Mouse (Mus musculus): ENCODE results near the gene Arl15.

Arl15 gene

GRCm38 (mm10) chr13:114074471-114074870, 280.2 kb downstream of the Arl15 start:
- DNase-seq = no peak

- DNase-seq = peak; percentile 29
These were observed 281.5 kb downstream of the Arl15 start for GRCm38 (mm10) chr13:114075724-114076384.

- DNase-seq = no peak
These were observed 282.9 kb downstream of the Arl15 start for GRCm38 (mm10) chr13:114077181-114077580.

GRCm38 (mm10) chr13:114077584-114078270, 283.4 kb downstream of the Arl15 start:
- DNase-seq = no peak

GRCm38 (mm10) chr13:114078851-114079250, 284.5 kb downstream of the Arl15 start:
- no peak for DNase-seq

- DNase-seq = no peak
These were observed 285.4 kb downstream of the Arl15 start for GRCm38 (mm10) chr13:114079751-114080150.

- DNase-seq = no peak
These were observed 286.2 kb downstream of the Arl15 start for GRCm38 (mm10) chr13:114080491-114080890.

- DNase-seq = no peak
These were observed 289.3 kb downstream of the Arl15 start for GRCm38 (mm10) chr13:114083570-114084138.

- no peak for DNase-seq
These were observed 291.1 kb downstream of the Arl15 start for GRCm38 (mm10) chr13:114085442-114085841.

GRCm38 (mm10) chr13:114086325-114086724, 292.0 kb downstream of the Arl15 start:
- DNase-seq = no peak

- DNase-seq = no peak
These were observed 292.5 kb downstream of the Arl15 start for GRCm38 (mm10) chr13:114086801-114087200.

- DNase-seq = no peak
These were observed 293.6 kb downstream of the Arl15 start for GRCm38 (mm10) chr13:114087696-114088465.

GRCm38 (mm10) chr13:114090786-114091185, 296.5 kb downstream of the Arl15 start:
- DNase-seq = no peak

GRCm38 (mm10) chr13:114091231-114091630, 296.9 kb downstream of the Arl15 start:
- DNase-seq = no peak

GRCm38 (mm10) chr13:114094151-114094875, 300.0 kb downstream of the Arl15 start:
- DNase-seq = no peak

GRCm38 (mm10) chr13:114095440-114095839, 301.1 kb downstream of the Arl15 start:
- DNase-seq = no peak

GRCm38 (mm10) chr13:114096386-114096785, 302.1 kb downstream of the Arl15 start:
- DNase-seq = no peak

GRCm38 (mm10) chr13:114101155-114101554, 306.9 kb downstream of the Arl15 start:
- DNase-seq = no peak

- no peak for DNase-seq
These were observed 311.8 kb downstream of the Arl15 start for GRCm38 (mm10) chr13:114106083-114106482.

GRCm38 (mm10) chr13:114107499-114107898, 313.2 kb downstream of the Arl15 start:
- no peak for DNase-seq

GRCm38 (mm10) chr13:114109441-114109840, 315.1 kb downstream of the Arl15 start:
- no peak for DNase-seq

- no peak for DNase-seq
These were observed 315.5 kb downstream of the Arl15 start for GRCm38 (mm10) chr13:114109845-114110244.

- DNase-seq = no peak
These were observed 319.2 kb downstream of the Arl15 start for GRCm38 (mm10) chr13:114113516-114113915.

Measured in cerebellum, adult 8-10 months (tissue).